Mouse (Mus musculus) left cerebral cortex, postnatal 4 days (tissue): ENCODE measurements around the gene Gys1. TPM values are rescaled to one million over a fixed set of nuclear protein-coding genes. Genes with fewer than 3 reads are reported as not detected.
A peak's percentile ranks its signal among the peaks of the same experiment; 100 is the strongest.
"Not testable (repeated sequence)": the region's sequence is repeated elsewhere in the genome, so short reads cannot be mapped to it uniquely, and the experiment has no call there.

Experiments used
- DNase-seq: peaks from one replicate; pipeline ENCODE4 v3.0.0-alpha.2; 2022
- intact Hi-C: fragments of 180-260 bp; cut with DNase I; formaldehyde crosslinking; loops from one replicate; pipeline ENCODE4 v1.15.1; 2025
- total RNA-seq, 2 experiments: library from RNA; stranded (reverse); gene quantifications; 2 replicates each; pipeline ENCODE4 v1.2.3; 2021

Gys1 gene
- total RNA-seq = 10 to 100 TPM; 17.8 to 18.7 TPM

GRCm38 (mm10) chr7:45434203-45435015 is at the start of gene Gys1:
Gene Gys1, plus strand, starts transcription at chr7:45434844.
- DNase-seq = peak; percentile 100
- intact Hi-C loops = no loop called here

GRCm38 (mm10) chr7:45386077-45386476 is 48.6 kb upstream of the Gys1 start:
- no peak for DNase-seq
- intact Hi-C loops = no loop called here

- intact Hi-C loops = no loop called here
- peak; percentile 73 for DNase-seq
Measured at GRCm38 (mm10) chr7:45395129-45395541, 39.5 kb upstream of the Gys1 start.

GRCm38 (mm10) chr7:45395578-45396336 is 38.9 kb upstream of the Gys1 start, which contains the start of gene Snrnp70:
Gene Snrnp70, minus strand, starts transcription at chr7:45395742.
- intact Hi-C loops = no loop called here
- peak; percentile 100 for DNase-seq

GRCm38 (mm10) chr7:45396337-45396775 is 38.3 kb upstream of the Gys1 start:
- DNase-seq, intact Hi-C loops: not testable (repeated sequence)

- intact Hi-C loops = no loop called here
- DNase-seq = no peak
Measured at GRCm38 (mm10) chr7:45396787-45397186, 37.9 kb upstream of the Gys1 start.

GRCm38 (mm10) chr7:45401521-45402085 is 33.0 kb upstream of the Gys1 start:
- DNase-seq = no peak
- intact Hi-C loops = no loop called here

- peak; percentile 73 for DNase-seq
- intact Hi-C loops = no loop called here
Measured at GRCm38 (mm10) chr7:45403532-45404261, 30.9 kb upstream of the Gys1 start.

- DNase-seq = peak; percentile 65
- intact Hi-C loops = no loop called here
Measured at GRCm38 (mm10) chr7:45405091-45406075, 29.3 kb upstream of the Gys1 start, which contains the start of gene Kcna7. Gene Kcna7, plus strand, starts transcription at chr7:45405653.

GRCm38 (mm10) chr7:45406157-45407156 is 28.2 kb upstream of the Gys1 start:
- intact Hi-C loops = no loop called here
- no peak for DNase-seq

GRCm38 (mm10) chr7:45407836-45408235 is 26.8 kb upstream of the Gys1 start:
- no peak for DNase-seq
- intact Hi-C loops = no loop called here

GRCm38 (mm10) chr7:45408351-45408750 is 26.3 kb upstream of the Gys1 start:
- no peak for DNase-seq
- intact Hi-C loops = no loop called here

GRCm38 (mm10) chr7:45408949-45409348 is 25.7 kb upstream of the Gys1 start:
- DNase-seq = no peak
- intact Hi-C loops = no loop called here

GRCm38 (mm10) chr7:45409497-45410163 is 25.0 kb upstream of the Gys1 start:
- no peak for DNase-seq
- intact Hi-C loops = no loop called here

- intact Hi-C loops = no loop called here
- DNase-seq = no peak
Measured at GRCm38 (mm10) chr7:45412421-45412820, 22.2 kb upstream of the Gys1 start.

GRCm38 (mm10) chr7:45413113-45413863 is 21.4 kb upstream of the Gys1 start, which contains the start of gene Ntf5:
Gene Ntf5, plus strand, starts transcription at chr7:45413695.
- DNase-seq = no peak
- intact Hi-C loops = no loop called here
